Mouse (Mus musculus): Measurements from ENCODE around the gene Mphosph9.

DNA sequence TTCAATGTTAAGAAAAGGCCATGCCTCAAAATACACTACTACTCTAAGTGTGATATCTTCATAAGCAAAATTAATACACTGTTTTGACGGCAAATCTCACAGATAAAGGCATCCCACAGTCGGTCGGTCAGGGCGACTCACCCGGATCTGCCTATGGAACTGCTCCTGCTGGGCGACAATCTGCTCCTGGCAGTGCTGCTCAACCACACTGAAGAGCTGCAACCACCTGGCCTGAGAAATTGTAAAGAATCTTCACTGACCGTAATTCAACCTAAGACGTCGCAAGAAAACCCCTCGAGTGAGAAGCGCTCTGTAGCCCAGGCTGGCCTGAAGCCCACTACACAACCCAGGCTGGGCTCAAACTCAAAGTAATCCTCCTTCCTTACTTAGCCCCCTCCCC, 11.8 kb downstream of the Mphosph9 start:
- TF ChIP-seq EP300 (optimal IDR thresholded peaks at IDR 0.05) (no peak), CTCF (IDR thresholded peaks at IDR 0.05; ENCODE audit: low read depth) (no peak)
